Mouse (Mus musculus) lung, postnatal 4 days (tissue): ENCODE measurements at regions not wholly inside any gene's neighbourhood (a gene's known extent, or its start where the extent isn't known, plus 50 kb on each side); places are given as distances from the start of the nearest gene placed in this dataset.
A peak's percentile ranks its signal among the peaks of the same experiment; 100 is the strongest.

Experiments
- DNase-seq, 2 experiments: peaks; one replicate each; pipeline ENCODE4 v3.0.0; 2021

DNA sequence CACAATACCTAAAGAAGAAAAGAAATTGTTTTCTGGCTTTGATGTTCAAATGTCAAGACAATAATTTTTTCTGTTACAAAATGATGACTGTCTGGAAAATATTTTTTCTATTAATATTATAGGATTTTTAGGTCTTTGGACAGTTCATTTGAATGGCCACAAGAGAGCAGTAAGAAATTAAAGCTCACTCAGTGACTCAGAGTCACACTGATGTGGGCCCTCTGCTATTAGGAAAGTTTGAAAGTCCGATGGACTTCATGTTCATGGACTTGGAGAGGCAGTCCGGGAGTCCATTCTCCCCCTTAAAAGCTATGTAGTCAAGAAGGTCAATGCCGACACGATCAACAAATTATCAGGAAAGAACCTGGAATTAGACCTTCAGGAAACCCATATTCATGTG is 657.0 kb downstream of the Mecom start:
- no peak for DNase-seq

DNA sequence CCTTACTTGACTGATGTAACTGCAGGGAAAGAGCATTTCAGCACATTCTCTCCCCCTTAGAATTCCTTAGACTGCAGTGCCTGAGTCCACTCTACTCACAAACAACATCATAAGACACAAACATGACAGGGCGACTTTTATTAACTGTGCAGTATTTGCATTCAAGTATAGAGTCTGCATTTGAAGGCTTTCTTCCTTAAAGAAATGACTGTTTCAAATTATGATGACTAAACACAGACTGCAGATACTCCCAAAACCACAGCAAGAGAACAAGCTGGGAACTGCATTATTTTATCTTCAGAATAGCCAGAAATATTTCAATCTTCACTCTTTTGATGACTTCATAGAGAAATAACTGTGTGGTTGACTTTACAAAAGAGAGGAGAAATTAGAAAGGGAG is 657.5 kb downstream of the Mecom start:
- DNase-seq, result no peak

DNA sequence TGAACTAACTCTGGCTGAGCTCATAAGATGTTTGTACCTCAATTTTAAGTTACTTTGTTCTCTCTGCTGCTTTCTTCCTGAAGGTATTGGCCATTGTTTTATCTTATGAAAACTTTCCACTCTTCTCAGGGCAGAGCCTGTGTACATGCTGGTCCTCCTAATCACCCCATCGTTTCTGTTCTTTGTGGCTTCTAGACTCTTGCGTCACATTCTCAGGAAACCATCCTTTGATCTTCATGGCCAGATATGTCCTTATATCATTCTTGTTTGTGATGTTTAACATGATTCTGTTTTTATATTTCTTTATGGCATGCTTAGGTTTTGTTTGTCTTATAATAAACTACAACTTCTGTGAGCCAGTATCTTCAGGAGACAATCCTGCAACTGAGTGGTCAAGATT is 658.2 kb downstream of the Mecom start:
- no peak for DNase-seq

DNA sequence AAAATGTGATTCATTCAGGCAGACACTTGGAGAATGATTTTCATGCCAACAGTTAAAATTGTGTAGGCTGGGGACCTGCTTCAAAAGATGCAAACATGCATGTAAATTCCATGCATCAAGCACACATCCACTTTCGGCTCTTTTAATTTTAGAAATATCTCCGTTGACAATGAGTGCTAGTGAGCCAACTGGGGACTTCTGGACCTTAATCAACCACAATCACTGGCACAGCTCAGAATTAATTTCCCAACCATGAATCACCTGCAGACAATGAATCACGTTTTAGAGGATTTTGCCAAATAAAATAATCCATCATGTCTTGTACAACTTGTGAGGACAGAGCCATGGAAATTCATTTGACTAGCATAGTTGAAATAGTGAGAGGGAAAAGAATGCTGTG is 667.8 kb downstream of the Mecom start:
- no peak for DNase-seq

DNA sequence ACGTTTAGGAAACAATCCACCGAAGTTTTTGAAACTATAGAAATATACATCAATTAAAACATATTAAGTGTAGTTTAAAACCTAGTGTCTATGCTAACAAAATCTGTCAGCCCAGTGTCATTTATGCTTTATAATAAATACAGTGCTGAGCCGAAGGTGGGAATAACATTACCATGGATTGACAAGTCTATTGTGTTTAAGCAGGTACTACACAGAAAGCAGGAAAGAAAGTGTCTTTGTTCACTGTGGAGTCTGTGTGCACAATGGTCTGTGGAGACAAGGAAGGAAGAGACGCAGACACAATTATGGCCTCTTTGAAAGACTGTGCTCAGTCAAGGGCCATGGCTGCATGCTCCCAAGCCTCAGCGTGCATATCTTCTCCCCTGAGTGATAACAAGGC is 672.0 kb downstream of the Mecom start:
- DNase-seq, result no peak

DNA sequence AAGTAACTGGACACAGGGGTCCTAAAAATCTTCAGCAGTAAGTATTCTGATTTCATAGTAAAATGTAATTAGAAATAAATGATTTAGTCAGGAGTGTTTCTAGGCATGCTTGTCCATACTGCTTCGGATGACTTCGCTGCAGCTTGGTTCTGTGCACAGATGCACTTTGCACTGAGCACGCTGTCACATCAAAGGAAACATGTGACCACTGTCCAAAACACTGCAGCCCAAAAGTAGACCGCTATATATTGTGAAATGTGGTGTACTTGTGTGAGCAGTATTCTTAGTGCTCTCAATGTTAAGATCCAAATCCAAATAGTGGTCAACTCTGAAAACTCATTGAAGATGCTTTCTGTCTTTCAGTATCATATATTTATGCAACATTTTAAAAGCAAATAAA is 685.4 kb downstream of the Mecom start:
- DNase-seq, result no peak

DNA sequence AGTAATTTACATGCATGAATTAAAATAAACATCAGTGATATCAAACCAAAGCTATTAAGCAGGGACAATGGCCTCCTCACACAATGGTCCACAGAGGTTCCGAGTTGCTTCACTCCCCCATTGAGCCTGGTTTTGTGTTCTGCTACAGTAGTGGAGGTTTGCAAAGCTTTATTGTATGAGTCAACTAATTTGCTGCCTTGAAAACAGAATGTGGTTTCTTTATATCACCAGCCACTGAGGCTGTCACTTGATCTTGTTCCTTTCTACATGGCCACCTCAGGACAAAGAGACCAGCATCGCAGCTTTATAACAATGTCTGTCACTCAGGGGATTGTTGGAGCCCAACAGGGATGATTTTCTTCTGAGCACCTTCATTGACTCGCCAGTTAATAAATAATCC is 695.3 kb downstream of the Mecom start:
- no peak for DNase-seq

DNA sequence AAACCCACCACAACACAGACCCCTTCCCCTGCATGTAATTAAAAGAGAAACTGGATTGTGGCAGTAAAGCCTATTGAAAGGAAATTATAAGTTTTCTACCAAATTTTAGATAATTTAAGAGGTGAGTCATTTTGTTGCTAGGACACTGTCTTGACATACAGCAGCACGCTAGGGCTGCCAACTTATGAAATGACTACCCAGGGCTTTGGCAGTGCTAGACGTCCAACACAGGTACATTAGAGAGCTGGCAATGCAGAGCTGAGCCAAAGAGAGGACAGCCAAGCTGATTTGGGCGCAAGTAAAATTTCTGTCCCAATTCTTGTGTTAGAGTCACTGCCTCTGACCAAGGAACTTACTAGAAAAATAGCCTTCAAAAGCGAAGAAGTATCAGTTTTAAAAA is 712.4 kb downstream of the Mecom start:
- DNase-seq, result no peak

DNA sequence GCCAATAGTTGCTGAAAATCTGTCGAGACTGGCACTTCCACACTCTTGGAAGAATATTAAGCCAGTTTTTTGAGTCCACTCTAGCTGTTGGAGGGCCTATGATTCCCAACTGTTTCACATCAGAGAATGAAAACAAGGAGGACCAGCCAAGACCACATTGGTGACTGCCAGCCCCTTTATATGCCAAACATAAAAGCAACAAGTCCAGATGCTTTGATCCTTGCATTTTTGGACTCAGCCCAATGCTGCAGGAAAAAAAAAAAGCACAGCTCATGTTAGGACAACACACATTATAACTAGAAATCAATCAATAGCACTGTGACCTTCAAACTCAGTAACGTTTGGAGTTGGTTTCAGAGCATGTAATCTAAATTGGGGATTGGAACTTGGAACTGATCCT is 712.9 kb downstream of the Mecom start:
- peak in 1 of 2 experiments; percentile 8 for DNase-seq

DNA sequence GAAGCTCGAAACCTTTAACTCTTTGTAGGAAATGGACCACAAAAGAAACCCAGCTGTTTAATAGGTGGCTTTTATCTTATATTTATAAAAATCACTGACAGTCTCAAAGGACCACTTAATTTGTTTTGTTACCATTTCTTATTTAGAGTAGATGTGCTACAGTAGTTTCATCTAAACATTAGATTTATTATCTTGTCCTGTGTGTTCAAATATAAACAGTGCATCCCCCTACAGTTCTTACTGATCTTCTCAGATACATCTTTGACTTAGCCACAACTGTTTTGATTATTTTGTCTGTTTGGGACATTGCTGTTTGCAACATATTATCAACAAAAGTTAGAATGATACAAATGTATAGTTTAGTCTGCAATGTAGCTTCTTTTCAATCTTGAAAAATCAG is 716.5 kb downstream of the Mecom start:
- DNase-seq, result no peak

DNA sequence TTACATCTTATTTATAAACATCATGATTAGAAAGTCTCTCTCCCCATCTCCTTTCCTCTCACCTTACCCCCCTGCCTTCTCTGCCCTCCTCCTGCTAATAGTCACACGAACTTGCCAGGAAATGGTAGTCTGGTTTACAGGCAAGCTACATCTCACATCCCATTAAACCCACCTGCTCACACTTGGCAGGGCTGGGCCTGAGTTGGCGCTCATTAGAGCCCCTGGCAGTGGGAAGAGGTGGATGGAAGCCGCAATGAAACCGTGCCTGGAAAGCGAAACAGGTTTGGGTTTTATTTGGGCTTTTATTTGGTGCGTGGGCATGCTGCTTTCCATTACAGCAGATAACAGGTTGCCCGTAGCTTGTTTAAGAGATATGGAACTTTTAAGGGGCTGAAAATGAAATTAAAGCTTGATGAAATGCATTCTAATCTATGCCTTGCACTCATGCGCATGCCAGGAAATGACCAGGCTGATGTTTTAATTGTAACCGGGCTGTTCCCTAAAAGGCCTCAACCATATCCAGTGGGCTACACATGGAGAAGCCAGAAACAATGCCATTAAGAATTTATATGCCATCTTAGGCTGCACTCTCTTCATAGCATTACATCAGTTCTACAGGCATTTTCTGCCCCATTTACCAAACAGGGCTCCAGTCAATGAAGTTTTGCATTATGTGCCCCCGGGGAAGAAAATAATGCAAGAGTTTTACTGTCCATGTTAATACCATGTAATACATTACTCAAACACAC is 725.0 kb downstream of the Mecom start:
- DNase-seq, result no peak

DNA sequence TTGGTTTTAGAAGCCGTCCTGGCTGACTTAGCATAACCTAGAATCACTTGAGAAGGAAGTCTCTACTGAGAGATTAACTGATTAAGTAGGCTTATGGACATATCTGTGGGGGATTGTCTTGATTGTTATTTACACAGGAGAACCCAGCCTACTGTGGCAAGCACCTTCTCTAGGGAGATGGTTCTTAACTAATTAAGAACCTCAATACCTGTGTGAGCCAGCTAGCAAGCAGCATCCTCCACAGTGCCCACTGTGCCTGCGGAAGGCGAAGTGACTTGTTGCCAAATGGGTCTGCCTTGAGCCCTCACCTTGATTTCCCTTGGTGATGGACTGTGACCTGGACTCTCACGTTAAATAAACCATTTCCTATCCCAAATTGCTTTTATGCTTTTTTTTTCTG is 730.8 kb downstream of the Mecom start:
- DNase-seq, result no peak

DNA sequence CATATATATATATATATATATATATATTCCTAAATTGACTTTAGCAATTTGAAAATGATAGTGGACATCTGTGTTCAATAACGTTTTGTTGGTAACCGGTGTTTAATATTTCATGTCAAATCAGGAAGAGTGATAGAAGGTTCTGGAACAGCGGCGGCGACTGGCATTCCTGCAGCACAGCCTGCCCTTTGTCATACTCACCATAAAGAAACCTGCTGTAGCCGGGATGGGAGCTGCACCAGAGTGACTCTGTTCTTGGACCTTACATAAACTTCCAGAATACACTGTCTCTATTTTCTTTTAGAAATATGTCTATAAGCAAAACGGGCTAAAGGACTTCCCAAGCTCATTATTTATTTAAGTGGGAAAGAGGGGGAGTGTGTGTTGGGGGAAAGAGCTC is 731.5 kb downstream of the Egfem1 start:
- no peak for DNase-seq

DNA sequence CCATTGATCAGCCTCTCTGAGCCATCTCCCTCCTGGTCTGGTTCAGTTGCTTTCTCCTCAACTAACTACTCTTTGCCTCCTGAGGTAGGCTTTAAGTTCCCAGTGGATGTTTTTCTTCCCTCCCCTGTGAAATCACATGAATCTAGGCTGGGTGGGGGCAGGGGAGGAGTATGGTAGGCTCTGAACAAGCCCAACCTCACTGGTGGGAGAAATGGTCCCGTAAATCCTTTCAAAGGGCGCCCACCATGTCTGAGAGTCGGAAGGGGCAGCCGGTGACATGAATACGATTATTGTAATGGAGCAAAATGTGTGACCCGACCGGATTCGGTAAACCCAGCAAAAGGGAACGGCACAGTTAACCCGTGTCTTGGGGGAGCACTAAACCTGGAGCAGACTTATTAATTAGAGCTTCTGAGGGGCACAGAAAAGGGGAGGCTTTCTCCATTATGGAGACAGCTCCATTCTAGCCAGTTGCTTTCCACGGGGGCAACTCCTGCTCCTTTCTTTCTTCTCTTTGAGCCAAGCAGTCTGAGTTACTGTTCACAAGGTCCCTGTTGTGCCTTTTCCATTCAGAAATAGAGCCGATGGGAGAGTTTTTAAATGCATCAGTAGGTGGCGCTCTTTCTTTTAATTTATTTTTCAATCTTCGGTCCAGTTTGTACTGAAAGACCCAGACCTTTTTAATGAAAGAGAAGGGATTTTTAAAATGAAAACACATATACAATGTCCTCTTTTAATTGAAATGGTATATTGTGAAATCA is 730.8 kb downstream of the Egfem1 start:
- peak in 1 of 2 experiments; percentile 35 for DNase-seq

DNA sequence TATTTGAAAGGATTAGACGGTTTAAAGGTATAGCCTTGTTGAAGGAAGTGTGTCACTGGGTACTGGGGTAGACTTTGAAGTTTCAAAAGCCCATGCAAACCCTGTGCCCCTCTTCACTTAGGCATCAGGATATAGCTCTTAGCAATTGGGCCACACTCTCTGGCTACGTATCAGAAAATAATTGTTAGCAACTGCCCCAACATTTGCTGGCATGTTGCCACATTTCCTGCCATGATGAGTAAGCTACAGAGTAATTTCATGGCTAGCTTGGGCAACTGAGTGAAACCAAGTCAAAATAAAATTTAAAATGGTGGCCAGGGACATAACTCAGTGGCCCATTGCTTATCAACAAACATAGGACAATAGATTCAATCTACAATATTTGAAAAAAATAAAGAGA is 724.2 kb downstream of the Egfem1 start:
- no peak for DNase-seq

DNA sequence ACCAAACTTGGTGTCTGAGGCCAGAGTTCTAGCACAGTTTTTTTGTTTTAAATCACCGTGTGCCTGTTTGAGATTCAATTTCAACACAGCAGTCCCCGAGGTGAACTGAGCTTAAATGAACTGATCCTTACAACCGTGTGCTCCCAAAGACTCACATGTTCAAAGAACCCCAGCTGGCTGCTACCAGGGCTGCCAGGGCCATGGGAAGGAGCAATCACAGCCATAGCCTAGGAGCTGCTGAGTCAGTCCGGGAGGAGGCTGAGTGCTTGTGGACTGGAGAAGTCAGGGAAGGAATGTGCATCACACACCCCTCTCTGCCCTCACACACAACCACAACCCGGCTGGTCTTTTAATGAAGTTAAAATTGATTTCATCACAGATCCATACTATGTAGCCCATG is 721.6 kb downstream of the Egfem1 start:
- DNase-seq, result no peak

DNA sequence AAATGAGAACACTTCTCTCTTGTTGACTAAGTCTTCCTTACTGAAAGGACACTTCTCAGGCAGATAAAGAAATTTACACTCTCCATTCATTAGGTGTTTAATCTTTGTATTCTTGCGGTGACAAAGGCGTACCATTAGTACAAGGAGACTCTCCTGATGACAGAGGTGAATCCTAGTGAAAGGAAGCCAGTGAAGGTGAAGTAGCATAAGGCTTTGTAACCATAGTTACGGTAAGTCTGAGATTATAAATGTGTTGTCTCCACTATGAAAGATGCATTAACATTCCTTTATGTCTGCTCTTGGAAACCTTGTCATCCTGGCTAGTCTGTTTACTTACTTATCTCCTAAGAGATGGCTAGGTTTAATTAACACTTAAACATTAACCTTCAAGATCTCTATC is 719.3 kb downstream of the Egfem1 start:
- no peak for DNase-seq

DNA sequence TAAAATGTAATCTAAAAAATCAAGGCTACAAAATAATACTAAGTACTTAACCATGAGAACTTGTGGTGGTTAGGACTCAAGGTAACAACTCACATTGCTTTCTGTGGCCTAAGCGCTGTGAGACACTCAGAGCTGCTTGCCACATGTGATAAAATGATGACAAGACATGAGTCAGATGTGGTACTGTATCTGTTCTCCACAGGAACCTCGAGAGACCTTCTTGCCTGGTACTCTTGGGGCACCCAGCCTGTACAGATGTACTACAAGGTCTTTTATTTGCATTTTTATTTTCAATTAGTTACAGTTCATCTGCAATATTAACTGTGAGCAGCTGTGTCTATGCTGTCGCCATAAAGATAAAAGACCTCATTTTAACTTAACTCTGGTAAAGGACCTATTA is 692.5 kb downstream of the Egfem1 start:
- DNase-seq, result no peak

DNA sequence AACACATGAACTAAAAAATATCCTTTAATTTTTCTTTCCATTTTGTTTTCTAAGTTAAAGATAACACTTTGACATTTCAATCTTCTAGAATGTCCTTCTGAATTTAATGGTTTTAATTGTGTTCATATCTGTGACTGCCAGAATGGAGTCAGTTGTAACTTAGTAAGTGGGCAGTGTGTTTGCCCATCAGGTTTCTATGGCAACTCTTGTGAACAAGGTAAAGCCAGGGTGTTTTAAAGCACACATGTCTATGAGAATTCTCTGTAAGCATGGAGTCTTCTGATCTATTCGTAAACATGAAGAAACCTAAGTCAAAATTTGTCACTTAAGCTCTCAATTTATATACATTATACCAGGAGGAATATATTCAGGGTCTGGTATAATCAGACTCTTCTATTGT is 689.4 kb downstream of the Egfem1 start:
- DNase-seq, result no peak

DNA sequence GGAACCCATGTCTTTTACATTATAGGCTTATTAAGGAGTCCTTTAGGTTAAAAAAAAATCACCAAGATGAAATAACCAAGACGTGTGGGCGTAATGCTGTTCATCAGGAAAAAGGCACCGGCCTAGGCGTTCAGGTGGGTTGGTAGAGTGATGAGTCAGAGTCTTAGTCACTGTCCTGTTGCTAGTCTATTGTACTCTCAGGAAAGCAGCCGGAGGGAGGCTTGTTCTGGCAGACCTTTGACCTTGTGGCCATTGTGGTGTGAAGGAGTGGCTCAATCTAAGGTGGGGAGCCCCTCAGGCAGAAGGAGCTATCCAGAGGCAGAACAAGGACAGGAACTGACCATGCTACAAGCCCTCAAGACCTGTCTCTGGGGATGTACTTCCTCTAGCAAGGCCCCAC is 686.8 kb downstream of the Egfem1 start:
- no peak for DNase-seq

DNA sequence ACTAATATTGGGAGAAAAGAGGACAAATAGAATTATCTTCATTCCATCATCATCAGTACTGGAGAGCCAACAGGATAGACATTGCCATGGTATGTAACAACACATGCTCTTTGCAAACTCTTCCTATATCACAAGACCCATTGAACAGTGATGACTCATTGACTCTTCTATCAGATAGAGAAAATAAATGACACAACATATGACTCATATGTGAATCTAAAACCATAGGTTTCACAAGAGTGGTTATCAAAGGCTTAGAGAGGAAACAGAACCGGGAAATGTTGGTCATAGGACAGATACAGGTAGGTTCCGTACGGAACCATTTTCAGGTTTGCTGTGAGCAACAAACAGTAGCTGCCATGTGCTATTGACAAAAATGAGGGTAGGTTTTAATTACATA is 682.2 kb downstream of the Egfem1 start:
- DNase-seq, result no peak

DNA sequence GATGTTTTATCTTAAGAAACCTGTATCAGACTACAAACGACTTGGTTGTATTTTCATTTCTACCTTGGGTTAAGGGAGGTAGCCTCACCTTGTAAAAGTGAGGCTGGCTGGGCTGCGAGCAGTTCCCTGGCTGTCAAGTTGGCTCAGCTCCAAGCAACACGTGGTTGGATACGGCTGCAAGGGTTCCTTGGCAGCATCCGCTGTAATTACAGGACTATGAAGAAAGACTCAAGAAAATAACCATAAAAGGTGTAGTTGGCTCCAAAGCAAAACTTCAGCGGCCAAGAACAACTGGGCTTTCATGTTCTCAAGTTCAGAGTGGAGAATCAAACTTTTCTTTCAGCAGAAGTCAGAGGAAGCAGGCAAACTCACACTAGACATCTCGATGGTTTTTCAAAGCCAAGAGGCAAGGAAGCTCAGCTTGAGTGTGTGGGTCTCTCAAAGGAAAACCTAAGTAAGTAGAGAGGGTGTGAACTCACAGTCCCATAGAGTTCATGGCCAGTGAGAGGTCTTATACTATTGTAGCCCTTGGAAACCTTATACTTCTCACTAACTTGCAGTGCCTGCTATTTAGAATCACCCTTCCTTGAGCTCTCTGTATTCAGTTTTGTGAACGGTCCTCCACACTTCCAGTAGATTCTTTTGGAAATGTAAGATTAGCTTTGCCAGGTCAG is 676.1 kb downstream of the Egfem1 start:
- peak; percentile 35 to 46 for DNase-seq
